ENCODE assay signal across 15 mouse cellular contexts in genomic region chr5:125583836-125584235, GRCm38 (mm10). TPM values are rescaled to one million over a fixed set of nuclear protein-coding genes. Genes with fewer than 3 reads are reported as not detected.
DNase-seq lines count a peak whose midpoint lies in the region; ATAC-seq and TF ChIP-seq lines count a peak whose summit lies in the region.
"Had no signal": no experiment of that assay in that cellular context is flagged by ENCODE, and none has a peak within 500 bp of the region (broad histone marks: within the 10 kb centered on the region; RNA-seq: fewer than 3 reads in every experiment).

No protein-coding gene starts in this region.

- H3K9ac ChIP-seq in hindbrain, postnatal 0 days (replicated peaks; ENCODE audit: low read length) = no peak overlapping the region
- no peak overlapping the region for H3K9ac ChIP-seq in hindbrain, embryonic 16.5 days (ENCODE audit: low read depth, low read length)
- H3K9ac ChIP-seq: heart, embryonic 15.5 days; limb, embryonic 13.5 days had no signal

- no peak for ATAC-seq in hindbrain, postnatal 0 days
- ATAC-seq in hindbrain, embryonic 16.5 days = no peak
- ATAC-seq in granulocyte monocyte progenitor cell, adult 5-6 weeks (replicated peaks; ENCODE audit: poor library complexity, severe bottlenecking) = no peak
- no peak for ATAC-seq in monocyte, adult 5-6 weeks (replicated peaks; ENCODE audit: insufficient number of reproducible peaks, low FRiP score, low TSS enrichment, poor library complexity, severe bottlenecking)

- WGBS in hindbrain, postnatal 0 days = 53% methylated on average over 8 of the region's 8 CpGs
- WGBS in hindbrain, embryonic 16.5 days = 59% methylated on average over 8 of the region's 8 CpGs

- no peaks in the 10 kb centered on the region for H3K9me3 ChIP-seq in hindbrain, postnatal 0 days (ENCODE audit: low read length)
- no peaks in the 10 kb centered on the region for H3K9me3 ChIP-seq in hindbrain, embryonic 16.5 days (ENCODE audit: control insufficient read depth, low read length)
- H3K9me3 ChIP-seq: heart, embryonic 15.5 days; limb, embryonic 13.5 days had no signal

- peak; percentile 36 to 57 for DNase-seq in adrenal gland, adult (ENCODE audit: inconsistent age in 2 of 2, low spot score in 1 of 2)
- DNase-seq in adrenal gland, postnatal 10 days = no peak
- peak; percentile 44 for DNase-seq in hindbrain, postnatal 0 days (ENCODE audit: low spot score)
- DNase-seq in urinary bladder, postnatal 25 days (ENCODE audit: low spot score) = peak; percentile 9
- no peak for DNase-seq in urinary bladder, postnatal 4 days (ENCODE audit: low spot score in 2 of 2)
- DNase-seq: gastrocnemius, postnatal 25 days; kidney, postnatal 10 days had no signal

- no peaks in the 10 kb centered on the region for H3K36me3 ChIP-seq in hindbrain, postnatal 0 days (ENCODE audit: insufficient read depth, low read length)
- H3K36me3 ChIP-seq in hindbrain, embryonic 16.5 days (ENCODE audit: control insufficient read depth, insufficient read depth, low read length) = no peaks in the 10 kb centered on the region
- H3K36me3 ChIP-seq: G1E; heart, embryonic 15.5 days; limb, embryonic 13.5 days had no signal

- H3K4me1 ChIP-seq in hindbrain, postnatal 0 days (ENCODE audit: insufficient read depth, low read length) = no peaks in the 10 kb centered on the region
- H3K4me1 ChIP-seq in hindbrain, embryonic 16.5 days (ENCODE audit: control insufficient read depth, insufficient read depth, low read depth, low read length) = peaks cover 2% of the 10 kb centered on the region
- H3K4me1 ChIP-seq: limb, embryonic 13.5 days had no signal

- TF ChIP-seq CTCF in hindbrain, postnatal 0 days (IDR thresholded peaks at IDR 0.05; ENCODE audit: low read depth) = no peak

- no peak overlapping the region for H3K27ac ChIP-seq in hindbrain, postnatal 0 days
- H3K27ac ChIP-seq in hindbrain, embryonic 16.5 days (ENCODE audit: low read depth, low read length) = no peak overlapping the region
- H3K27ac ChIP-seq: heart, embryonic 15.5 days; limb, embryonic 13.5 days had no signal

- H3K4me3 ChIP-seq in hindbrain, postnatal 0 days (ENCODE audit: low read length) = no peak overlapping the region
- H3K4me3 ChIP-seq in hindbrain, embryonic 16.5 days (ENCODE audit: low read length) = no peak overlapping the region
- H3K4me3 ChIP-seq: heart, embryonic 15.5 days; limb, embryonic 13.5 days had no signal

- H3K27me3 ChIP-seq in hindbrain, postnatal 0 days (ENCODE audit: insufficient read depth, low read length) = no peaks in the 10 kb centered on the region
- no peaks in the 10 kb centered on the region for H3K27me3 ChIP-seq in hindbrain, embryonic 16.5 days (replicated peaks; ENCODE audit: control insufficient read depth, insufficient read depth, low read length)
- H3K27me3 ChIP-seq: limb, embryonic 13.5 days had no signal

- no peak overlapping the region for H3K4me2 ChIP-seq in hindbrain, postnatal 0 days (ENCODE audit: low read depth, low read length)
- H3K4me2 ChIP-seq in hindbrain, embryonic 16.5 days (ENCODE audit: low read length) = no peak overlapping the region
- H3K4me2 ChIP-seq: heart, embryonic 15.5 days; limb, embryonic 13.5 days had no signal

RNA-seq across cellular contexts. Expression of gene Tmem132b, which starts 52.3 kb away (rescaled TPM):
- total RNA-seq in adrenal gland, postnatal 10 days (2021) = 1 to 10 TPM in 1 of 2 experiments, under 1 TPM in 1; 0.70 to 1.2 TPM
- total RNA-seq in hindbrain, postnatal 0 days (2014; rRNA removed) = 45.9 and 46.6 TPM in 2 replicates
- 6.1 and 6.9 TPM in 2 replicates for polyA plus RNA-seq in hindbrain, postnatal 0 days (2015; fragmentation: Nextera tagmentation; extraction: Ambion mirVana)
- 3.9 and 4.2 TPM in 2 replicates for polyA plus RNA-seq in hindbrain, embryonic 16.5 days (2015; fragmentation: Nextera tagmentation; extraction: Ambion mirVana)
- total RNA-seq in granulocyte monocyte progenitor cell, adult 5-6 weeks (2014; fragmentation: Nextera tagmentation) = not detected in 2 replicates
- not detected in 2 replicates for total RNA-seq in granulocyte monocyte progenitor cell, adult 5-6 weeks (2017)
- 0.38 TPM in 1 of 3 replicates, not detected in the others for total RNA-seq in monocyte, adult 5-6 weeks (2017)
- total RNA-seq: common myeloid progenitor, adult 5-6 weeks had no signal
- polyA plus RNA-seq: G1E; heart, embryonic 15.5 days; lung, embryonic 16.5 days had no signal

Comparison
In these comparisons a context has a peak if more than half of its experiments do, and no peak if none do; other contexts are left out.
1. DNase-seq: peak in adrenal gland, adult (2 of 2), hindbrain, postnatal 0 days (single experiment) and urinary bladder, postnatal 25 days (single experiment); none in adrenal gland, postnatal 10 days (single experiment) and urinary bladder, postnatal 4 days (0 of 2).
2. RNA of gene Tmem132b, which starts 52.3 kb away (total RNA-seq): 45.9 to 46.6 TPM in hindbrain, postnatal 0 days; 0.70 to 1.2 TPM in adrenal gland, postnatal 10 days, 0.38 TPM in monocyte, adult 5-6 weeks and not detected in granulocyte monocyte progenitor cell, adult 5-6 weeks; every median in the first group is over 10 times any median in the second.